Mouse (Mus musculus): ENCODE results near the gene Rora. TPM values are rescaled to one million over a fixed set of nuclear protein-coding genes. Genes with fewer than 3 reads are reported as not detected.

Gene Rora
- polyA plus RNA-seq, 1 experiment from 2014 or later, result 6.4 TPM

- no peak for ATAC-seq (ENCODE audit: low FRiP score, low TSS enrichment)
- WGBS, result 84% methylated on average over 2 of the region's 2 CpGs
- H3K27ac ChIP-seq (ENCODE audit: low read depth, low read length), result no peak overlapping the region
Measured at GRCm38 (mm10) chr9:68852934-68853333, 199.3 kb downstream of the Rora start.

GRCm38 (mm10) chr9:68859500-68859899 lies 205.9 kb downstream of the Rora start:
- no peak for ATAC-seq (ENCODE audit: low FRiP score, low TSS enrichment)
- peaks cover 8% of the 10 kb centered on the region; the same call in 1 of the 2 replicates for H3K9me3 ChIP-seq (ENCODE audit: control insufficient read depth, low read length)
- no peak overlapping the region for H3K27ac ChIP-seq (ENCODE audit: low read depth, low read length)
- no peak overlapping the region for H3K4me3 ChIP-seq (ENCODE audit: low read length)
- no peaks in the 10 kb centered on the region for H3K27me3 ChIP-seq (ENCODE audit: control insufficient read depth, insufficient read depth, low read length)
- 89% methylated on average over 2 of the region's 2 CpGs for WGBS
- H3K4me2 ChIP-seq (replicated peaks; ENCODE audit: low read depth, low read length), result no peak overlapping the region
- no peaks in the 10 kb centered on the region for H3K4me1 ChIP-seq (ENCODE audit: control insufficient read depth, insufficient read depth, low read length)
- no peaks in the 10 kb centered on the region for H3K36me3 ChIP-seq (ENCODE audit: control insufficient read depth, insufficient read depth, low read length)
- H3K9ac ChIP-seq (ENCODE audit: low read depth, low read length), result no peak overlapping the region

More at GRCm38 (mm10) chr9:68852934-68853333, 199.3 kb downstream of the Rora start:
- no peak overlapping the region for H3K9ac ChIP-seq (ENCODE audit: low read depth, low read length)
- no peak overlapping the region for H3K4me2 ChIP-seq (replicated peaks; ENCODE audit: low read depth, low read length)
- H3K27me3 ChIP-seq (ENCODE audit: control insufficient read depth, insufficient read depth, low read length), result no peaks in the 10 kb centered on the region
- no peaks in the 10 kb centered on the region for H3K36me3 ChIP-seq (ENCODE audit: control insufficient read depth, insufficient read depth, low read length)
- H3K9me3 ChIP-seq (ENCODE audit: control insufficient read depth, low read length), result no peaks in the 10 kb centered on the region
- no peak overlapping the region for H3K4me3 ChIP-seq (ENCODE audit: low read length)
- H3K4me1 ChIP-seq (ENCODE audit: control insufficient read depth, insufficient read depth, low read length), result no peaks in the 10 kb centered on the region

DNA sequence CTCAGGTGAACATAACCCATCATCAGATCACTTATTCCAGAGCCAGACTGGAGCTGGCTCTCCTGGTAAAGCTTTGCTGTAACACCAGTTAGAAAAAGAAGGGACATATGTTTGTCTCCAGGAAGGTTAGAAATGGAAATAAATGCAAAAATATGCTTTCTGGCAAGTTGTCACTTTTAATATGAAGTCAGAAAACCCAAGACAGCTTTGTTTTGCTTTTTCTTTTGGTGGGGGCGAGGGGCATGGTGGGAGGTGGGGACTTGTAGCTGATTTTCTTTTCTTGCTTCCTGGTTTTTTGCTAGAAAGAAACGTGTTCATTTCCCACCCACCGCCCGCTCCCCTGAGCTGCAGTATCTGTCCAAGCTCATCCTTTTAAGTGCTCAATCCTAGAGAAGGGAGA lies 212.7 kb downstream of the Rora start:
- no peak overlapping the region for H3K9ac ChIP-seq (ENCODE audit: low read depth, low read length)
- H3K36me3 ChIP-seq (ENCODE audit: control insufficient read depth, insufficient read depth, low read length), result no peaks in the 10 kb centered on the region
- H3K4me2 ChIP-seq (replicated peaks; ENCODE audit: low read depth, low read length), result no peak overlapping the region
- 79% methylated on average over 4 of the region's 4 CpGs for WGBS
- no peak overlapping the region for H3K4me3 ChIP-seq (ENCODE audit: low read length)
- H3K27ac ChIP-seq (ENCODE audit: low read depth, low read length), result no peak overlapping the region
- H3K9me3 ChIP-seq (ENCODE audit: control insufficient read depth, low read length), result peaks cover 8% of the 10 kb centered on the region; the same call in 1 of the 2 replicates
- no peaks in the 10 kb centered on the region for H3K4me1 ChIP-seq (ENCODE audit: control insufficient read depth, insufficient read depth, low read length)
- no peak for ATAC-seq (ENCODE audit: low FRiP score, low TSS enrichment)
- H3K27me3 ChIP-seq (ENCODE audit: control insufficient read depth, insufficient read depth, low read length), result no peaks in the 10 kb centered on the region

- no peak overlapping the region for H3K27ac ChIP-seq (ENCODE audit: low read depth, low read length)
- no peaks in the 10 kb centered on the region for H3K27me3 ChIP-seq (ENCODE audit: control insufficient read depth, insufficient read depth, low read length)
- no peak for ATAC-seq (ENCODE audit: low FRiP score, low TSS enrichment)
- H3K4me1 ChIP-seq (ENCODE audit: control insufficient read depth, insufficient read depth, low read length), result no peaks in the 10 kb centered on the region
- WGBS, result 79% methylated on average over 4 of the region's 4 CpGs
- no peak overlapping the region for H3K9ac ChIP-seq (ENCODE audit: low read depth, low read length)
- no peaks in the 10 kb centered on the region for H3K9me3 ChIP-seq (ENCODE audit: control insufficient read depth, low read length)
- no peaks in the 10 kb centered on the region for H3K36me3 ChIP-seq (ENCODE audit: control insufficient read depth, insufficient read depth, low read length)
- H3K4me2 ChIP-seq (replicated peaks; ENCODE audit: low read depth, low read length), result no peak overlapping the region
- no peak overlapping the region for H3K4me3 ChIP-seq (ENCODE audit: low read length)
Measured at GRCm38 (mm10) chr9:68873838-68874237, 220.3 kb downstream of the Rora start.

DNA sequence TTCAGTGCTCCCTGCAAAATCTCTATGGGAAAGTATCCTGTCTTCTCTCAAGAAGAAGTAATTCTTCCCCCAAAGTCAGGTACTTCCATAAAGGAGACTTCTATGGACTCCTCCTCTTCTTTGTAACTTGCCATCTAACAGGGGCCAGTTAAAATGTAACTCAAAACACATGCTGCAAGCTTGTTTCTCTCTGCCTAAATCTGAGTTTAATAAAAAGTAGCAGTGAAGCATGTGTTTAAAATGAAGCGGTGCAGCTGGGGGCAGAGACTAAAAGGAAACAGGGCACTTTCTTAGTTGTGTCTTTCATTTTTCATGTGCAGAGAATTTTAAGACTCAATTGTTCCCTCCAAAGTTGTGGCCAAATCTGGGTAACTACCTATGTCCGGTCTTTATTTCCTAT lies 221.0 kb downstream of the Rora start:
- H3K4me1 ChIP-seq (ENCODE audit: control insufficient read depth, insufficient read depth, low read length), result no peaks in the 10 kb centered on the region
- H3K27ac ChIP-seq (ENCODE audit: low read depth, low read length), result no peak overlapping the region
- no peak overlapping the region; the same call in 1 of the 2 replicates for H3K9ac ChIP-seq (ENCODE audit: low read depth, low read length)
- no peak overlapping the region for H3K4me3 ChIP-seq (ENCODE audit: low read length)
- H3K4me2 ChIP-seq (replicated peaks; ENCODE audit: low read depth, low read length), result no peak overlapping the region
- H3K27me3 ChIP-seq (ENCODE audit: control insufficient read depth, insufficient read depth, low read length), result no peaks in the 10 kb centered on the region
- no peaks in the 10 kb centered on the region for H3K36me3 ChIP-seq (ENCODE audit: control insufficient read depth, insufficient read depth, low read length)
- no peaks in the 10 kb centered on the region for H3K9me3 ChIP-seq (ENCODE audit: control insufficient read depth, low read length)
- no peak for ATAC-seq (ENCODE audit: low FRiP score, low TSS enrichment)
- WGBS, result 77% methylated on average over 2 of the region's 2 CpGs

- H3K9me3 ChIP-seq (ENCODE audit: control insufficient read depth, low read length), result no peaks in the 10 kb centered on the region
- H3K27ac ChIP-seq (ENCODE audit: low read depth, low read length), result no peak overlapping the region
- no peak for ATAC-seq (ENCODE audit: low FRiP score, low TSS enrichment)
- no peak overlapping the region for H3K4me3 ChIP-seq (ENCODE audit: low read length)
- 94% methylated on average over 2 of the region's 2 CpGs for WGBS
- no peaks in the 10 kb centered on the region for H3K4me1 ChIP-seq (ENCODE audit: control insufficient read depth, insufficient read depth, low read length)
- H3K9ac ChIP-seq (ENCODE audit: low read depth, low read length), result no peak overlapping the region
- no peaks in the 10 kb centered on the region for H3K27me3 ChIP-seq (ENCODE audit: control insufficient read depth, insufficient read depth, low read length)
- H3K36me3 ChIP-seq (ENCODE audit: control insufficient read depth, insufficient read depth, low read length), result no peaks in the 10 kb centered on the region
- no peak overlapping the region for H3K4me2 ChIP-seq (replicated peaks; ENCODE audit: low read depth, low read length)
Measured at GRCm38 (mm10) chr9:68875791-68876190, 222.2 kb downstream of the Rora start.

DNA sequence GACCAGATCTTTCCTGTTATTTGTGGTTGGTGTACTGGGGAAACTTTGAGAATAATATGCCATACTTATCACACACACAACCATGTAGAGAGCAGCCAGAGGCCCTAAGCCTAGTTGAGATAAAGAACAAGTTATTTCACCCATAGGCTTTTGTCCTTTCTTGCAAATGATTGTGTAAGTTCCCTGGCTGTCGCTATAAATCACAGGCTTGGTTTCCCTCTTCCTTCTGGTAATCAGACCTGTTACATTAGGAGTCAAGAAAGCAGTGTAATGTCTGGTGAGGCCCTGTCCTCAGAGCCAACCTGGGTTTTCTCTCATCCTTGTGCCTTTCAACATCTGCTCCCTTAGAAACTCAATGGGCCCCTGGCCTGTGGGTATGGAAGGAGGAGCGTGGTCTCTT lies 222.7 kb downstream of the Rora start:
- no peak overlapping the region for H3K27ac ChIP-seq (ENCODE audit: low read depth, low read length)
- H3K27me3 ChIP-seq (ENCODE audit: control insufficient read depth, insufficient read depth, low read length), result no peaks in the 10 kb centered on the region
- no peak overlapping the region for H3K4me3 ChIP-seq (ENCODE audit: low read length)
- ATAC-seq (ENCODE audit: low FRiP score, low TSS enrichment), result no peak
- 91% methylated on average over 2 of the region's 2 CpGs for WGBS
- H3K9me3 ChIP-seq (ENCODE audit: control insufficient read depth, low read length), result no peaks in the 10 kb centered on the region
- no peaks in the 10 kb centered on the region for H3K36me3 ChIP-seq (ENCODE audit: control insufficient read depth, insufficient read depth, low read length)
- H3K4me2 ChIP-seq (replicated peaks; ENCODE audit: low read depth, low read length), result no peak overlapping the region
- H3K4me1 ChIP-seq (ENCODE audit: control insufficient read depth, insufficient read depth, low read length), result no peaks in the 10 kb centered on the region
- no peak overlapping the region for H3K9ac ChIP-seq (ENCODE audit: low read depth, low read length)

GRCm38 (mm10) chr9:68881896-68882295 lies 228.3 kb downstream of the Rora start:
- 48% methylated on average over 6 of the region's 6 CpGs for WGBS
- Histone ChIP-seq H3K27ac (ENCODE audit: low read depth, low read length) (no peak overlapping the region), H3K27me3 (ENCODE audit: control insufficient read depth, insufficient read depth, low read length) (no peaks in the 10 kb centered on the region), H3K4me2 (replicated peaks; ENCODE audit: low read depth, low read length) (no peak overlapping the region), H3K9ac (ENCODE audit: low read depth, low read length) (no peak overlapping the region), H3K9me3 (ENCODE audit: control insufficient read depth, low read length) (no peaks in the 10 kb centered on the region), H3K36me3 (ENCODE audit: control insufficient read depth, insufficient read depth, low read length) (no peaks in the 10 kb centered on the region), H3K4me1 (ENCODE audit: control insufficient read depth, insufficient read depth, low read length) (0 out of 2 replicates have a peak, but pooled peaks cover 5% of the 10 kb centered on the region), H3K4me3 (ENCODE audit: low read length) (no peak overlapping the region)
- ATAC-seq (ENCODE audit: low FRiP score, low TSS enrichment), result no peak

DNA sequence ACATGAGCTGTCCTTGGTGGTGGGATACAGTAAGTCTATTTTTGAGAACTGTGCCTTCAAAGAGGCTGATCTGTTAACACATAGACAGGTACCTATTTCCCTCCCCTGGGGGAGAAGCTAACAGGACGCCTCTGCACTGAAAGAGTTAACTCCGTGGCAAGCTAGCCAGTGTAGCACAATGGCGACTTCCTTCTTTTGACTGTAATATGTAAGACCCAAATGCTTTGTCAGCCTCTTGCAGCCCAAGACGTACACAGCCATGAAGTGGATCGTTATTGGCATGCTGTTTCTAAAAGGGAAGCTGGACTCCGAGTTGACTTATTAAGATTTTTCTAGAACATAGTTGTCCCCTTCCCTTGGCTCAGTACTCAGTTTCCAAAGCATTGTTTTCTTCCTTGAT lies 229.4 kb downstream of the Rora start:
- ATAC-seq (ENCODE audit: low FRiP score, low TSS enrichment), result no peak
- H3K4me2 ChIP-seq (replicated peaks; ENCODE audit: low read depth, low read length), result no peak overlapping the region
- H3K27ac ChIP-seq (ENCODE audit: low read depth, low read length), result no peak overlapping the region
- 75% methylated on average over 6 of the region's 6 CpGs for WGBS
- H3K27me3 ChIP-seq (ENCODE audit: control insufficient read depth, insufficient read depth, low read length), result no peaks in the 10 kb centered on the region
- H3K9me3 ChIP-seq (ENCODE audit: control insufficient read depth, low read length), result no peaks in the 10 kb centered on the region
- no peaks in the 10 kb centered on the region for H3K36me3 ChIP-seq (ENCODE audit: control insufficient read depth, insufficient read depth, low read length)
- 0 out of 2 replicates have a peak, but pooled peaks cover 5% of the 10 kb centered on the region for H3K4me1 ChIP-seq (ENCODE audit: control insufficient read depth, insufficient read depth, low read length)
- H3K9ac ChIP-seq (ENCODE audit: low read depth, low read length), result no peak overlapping the region
- H3K4me3 ChIP-seq (ENCODE audit: low read length), result no peak overlapping the region

Data from kidney, embryonic 14.5 days (tissue).